Mouse (Mus musculus) liver, adult 2 months (tissue): ENCODE measurements at regions not wholly inside any gene's neighbourhood (a gene's known extent, or its start where the extent isn't known, plus 50 kb on each side); places are given as distances from the start of the nearest gene placed in this dataset.

Source experiments
- DNase-seq: peaks from one replicate; pipeline ENCODE4 v3.0.0-alpha.2; 2011; ENCODE audit warnings: low read depth, low spot score; ENCODE audit errors: extremely low read depth
- H3K27ac ChIP-seq: fragments of 200-500 bp; replicated peaks from 2 replicates; pipeline ENCODE4 v1.5.1; 2012; ENCODE audit warnings: low read depth, mild to moderate bottlenecking, control low read depth, inconsistent platforms, low read length; ENCODE audit not compliant: insufficient read depth
- H3K27me3 ChIP-seq: fragments of 200-500 bp; 2 replicates; pipeline ENCODE4 v1.6.1; 2012; ENCODE audit warnings: mild to moderate bottlenecking, moderate library complexity, low read length, inconsistent platforms; ENCODE audit not compliant: control insufficient read depth, insufficient read depth
- H3K36me3 ChIP-seq: fragments of 200-500 bp; 2 replicates; pipeline ENCODE4 v1.6.1; 2012; ENCODE audit warnings: low read length, inconsistent platforms; ENCODE audit not compliant: control insufficient read depth, insufficient read depth
- H3K4me1 ChIP-seq: fragments of 200-500 bp; 2 replicates; pipeline ENCODE4 v1.6.1; 2011; ENCODE audit warnings: low read length; ENCODE audit not compliant: control insufficient read depth, insufficient read depth
- H3K4me3 ChIP-seq: fragments of 200-500 bp; 2 replicates; pipeline ENCODE4 v1.5.1; 2011; ENCODE audit warnings: low read depth, mild to moderate bottlenecking, control low read depth, low read length, moderate library complexity; ENCODE audit not compliant: insufficient read depth
- H3K79me2 ChIP-seq: fragments of 200-500 bp; 2 replicates; pipeline ENCODE4 v1.6.1; 2012; ENCODE audit warnings: inconsistent platforms, mild to moderate bottlenecking, low read length, moderate library complexity; ENCODE audit not compliant: control insufficient read depth, insufficient read depth
- H3K9ac ChIP-seq: fragments of 200-500 bp; 2 replicates; pipeline ENCODE4 v1.6.1; 2012; ENCODE audit warnings: low read depth, mild to moderate bottlenecking, control low read depth, inconsistent platforms, low read length
- CTCF ChIP-seq: fragments of 200-500 bp; IDR thresholded peaks from 2 replicates; pipeline ENCODE4 v1.5.1; 2011; ENCODE audit warnings: low read depth, low read length, control low read depth
- POLR2A ChIP-seq: fragments of 200-500 bp; IDR thresholded peaks from 2 replicates; pipeline ENCODE4 v1.6.1; 2011; ENCODE audit warnings: low read length, control low read depth; ENCODE audit not compliant: insufficient read depth; ENCODE audit errors: extremely low read depth
- WGBS: fragments of 180-500 bp; shearing (Covaris S2); methylation state at CpG from one replicate; pipeline ENCODE4 v1.1.7; 2018; 5-methylcytosine and 5-hydroxymethylcytosine counted together

GRCm38 (mm10) chr2:116983351-116983750 lies 104.9 kb downstream of the Tmco5 start:
- peak overlapping the region; percentile 83 for H3K27ac ChIP-seq
- WGBS = 22% methylated on average over 5 of the region's 5 CpGs
- H3K27me3 ChIP-seq = no peaks in the 10 kb centered on the region
- H3K9ac ChIP-seq = no peak overlapping the region
- 0 out of 2 replicates have a peak overlapping the region, but pooled peaks have one; percentile 11 for H3K4me3 ChIP-seq
- no peaks in the 10 kb centered on the region for H3K79me2 ChIP-seq
- peak; percentile 92 for DNase-seq
- TF ChIP-seq CTCF (no peak), POLR2A (no peak)
- H3K4me1 ChIP-seq = peaks cover 15% of the 10 kb centered on the region
- H3K36me3 ChIP-seq = no peaks in the 10 kb centered on the region

GRCm38 (mm10) chr2:116983821-116984351 lies 105.4 kb downstream of the Tmco5 start:
- peak; percentile 34 for DNase-seq
- TF ChIP-seq POLR2A (no peak), CTCF (no peak)
- Histone ChIP-seq H3K27ac (peak overlapping the region; percentile 63), H3K4me1 (peaks cover 15% of the 10 kb centered on the region), H3K4me3 (no peak overlapping the region), H3K79me2 (no peaks in the 10 kb centered on the region), H3K36me3 (no peaks in the 10 kb centered on the region), H3K27me3 (no peaks in the 10 kb centered on the region), H3K9ac (no peak overlapping the region)
- WGBS = 38% methylated on average over 10 of the region's 10 CpGs

- H3K79me2 ChIP-seq = no peaks in the 10 kb centered on the region
- H3K36me3 ChIP-seq = no peaks in the 10 kb centered on the region
- 41% methylated on average over 3 of the region's 3 CpGs for WGBS
- peaks cover 15% of the 10 kb centered on the region for H3K4me1 ChIP-seq
- no peak overlapping the region for H3K9ac ChIP-seq
- H3K4me3 ChIP-seq = no peak overlapping the region
- DNase-seq = peak; percentile 90
- TF ChIP-seq CTCF (no peak), POLR2A (no peak)
- H3K27me3 ChIP-seq = no peaks in the 10 kb centered on the region
- H3K27ac ChIP-seq = 0 out of 2 replicates have a peak overlapping the region, but pooled peaks have one; percentile 22
Measured at GRCm38 (mm10) chr2:116984597-116984996, 106.1 kb downstream of the Tmco5 start.

- TF ChIP-seq CTCF (no peak), POLR2A (no peak)
- no peak overlapping the region for H3K9ac ChIP-seq
- no peaks in the 10 kb centered on the region for H3K27me3 ChIP-seq
- no peak for DNase-seq
- no peaks in the 10 kb centered on the region for H3K36me3 ChIP-seq
- no peaks in the 10 kb centered on the region for H3K79me2 ChIP-seq
- whole genome bisulfite sequencing = 71% methylated on average over 5 of the region's 5 CpGs
- no peak overlapping the region for H3K27ac ChIP-seq
- H3K4me3 ChIP-seq = no peak overlapping the region
- H3K4me1 ChIP-seq = peaks cover 15% of the 10 kb centered on the region
Measured at GRCm38 (mm10) chr2:116985549-116985948, 107.1 kb downstream of the Tmco5 start.

- Histone ChIP-seq H3K4me1 (peaks cover 4% of the 10 kb centered on the region; the same call in 1 of the 2 replicates), H3K27me3 (no peaks in the 10 kb centered on the region), H3K27ac (no peak overlapping the region), H3K9ac (no peak overlapping the region), H3K79me2 (no peaks in the 10 kb centered on the region), H3K4me3 (no peak overlapping the region), H3K36me3 (no peaks in the 10 kb centered on the region)
- TF ChIP-seq CTCF (no peak), POLR2A (no peak)
- DNase-seq = no peak
- 85% methylated on average over 8 of the region's 8 CpGs for WGBS
Measured at GRCm38 (mm10) chr2:116988953-116989674, 110.6 kb downstream of the Tmco5 start.

- Histone ChIP-seq H3K79me2 (no peaks in the 10 kb centered on the region), H3K4me1 (no peaks in the 10 kb centered on the region), H3K27me3 (no peaks in the 10 kb centered on the region), H3K27ac (no peak overlapping the region), H3K9ac (no peak overlapping the region), H3K36me3 (no peaks in the 10 kb centered on the region), H3K4me3 (no peak overlapping the region)
- TF ChIP-seq CTCF = no peak
- TF ChIP-seq POLR2A = no peak
- peak; percentile 33 for DNase-seq
- WGBS = 91% methylated on average over 1 of the region's 1 CpGs
Measured at GRCm38 (mm10) chr2:116990106-116990505, 111.6 kb downstream of the Tmco5 start.
